Mouse (Mus musculus): Measurements from ENCODE around the gene B230217C12Rik.

B230217C12Rik gene

GRCm38 (mm10) chr11:97840539-97840954, at the start of gene B230217C12Rik:
B230217C12Rik (plus strand) TSS chr11:97840780.
- DNase-seq (ENCODE audit: low spot score in 2 of 2), result no peak

- DNase-seq (ENCODE audit: low spot score in 2 of 2), result peak in 1 of 2 experiments; percentile 31
Measured at GRCm38 (mm10) chr11:97793165-97793564, 47.4 kb upstream of the B230217C12Rik start.

GRCm38 (mm10) chr11:97796910-97797309, 43.7 kb upstream of the B230217C12Rik start:
- DNase-seq (ENCODE audit: low spot score in 2 of 2), result peak; percentile 32 to 63

- DNase-seq (ENCODE audit: low spot score in 2 of 2), result no peak
Measured at GRCm38 (mm10) chr11:97797369-97798082, 43.1 kb upstream of the B230217C12Rik start.

DNA sequence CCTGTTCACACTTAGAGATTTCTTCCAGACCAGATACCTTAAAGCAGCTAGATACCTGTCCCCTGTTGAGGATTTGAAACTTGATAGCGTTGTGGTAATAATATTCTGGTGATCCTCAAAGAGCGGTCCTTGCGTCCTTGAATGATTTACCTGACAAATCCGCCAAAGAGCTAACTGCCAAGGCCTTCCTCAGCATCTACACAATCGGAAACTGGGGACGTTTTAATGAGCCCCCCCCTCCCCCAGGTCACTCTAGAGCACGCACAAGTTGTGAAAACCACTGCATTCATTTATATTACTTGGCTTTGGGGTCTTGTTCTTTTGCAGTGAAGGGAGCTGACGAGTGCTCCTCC, 42.5 kb upstream of the B230217C12Rik start:
- no peak for DNase-seq (ENCODE audit: low spot score in 2 of 2)

DNA sequence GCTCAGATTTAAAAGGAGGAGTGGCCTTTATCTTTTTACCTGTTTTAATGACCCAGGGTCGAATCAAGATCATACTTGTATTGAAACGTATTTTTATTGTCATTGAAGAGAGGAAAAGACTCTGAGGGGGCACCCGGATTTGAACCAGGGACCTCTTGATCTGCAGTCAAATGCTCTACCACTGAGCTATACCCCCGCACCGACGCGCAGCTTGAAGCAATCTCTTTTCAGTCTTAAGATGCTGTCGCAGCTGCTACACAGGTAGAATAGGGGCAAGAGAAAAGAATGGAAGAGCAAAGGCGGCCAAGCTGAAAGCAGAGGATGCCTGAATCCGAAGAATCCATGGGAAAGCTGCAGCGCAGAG, 41.8 kb upstream of the B230217C12Rik start, which contains the start of gene Lasp1:
Gene Lasp1, plus strand, starts transcription at position 219 of the 364 bp plus-strand sequence.
- peak; percentile 70 to 83 for DNase-seq (ENCODE audit: low spot score in 2 of 2)

DNA sequence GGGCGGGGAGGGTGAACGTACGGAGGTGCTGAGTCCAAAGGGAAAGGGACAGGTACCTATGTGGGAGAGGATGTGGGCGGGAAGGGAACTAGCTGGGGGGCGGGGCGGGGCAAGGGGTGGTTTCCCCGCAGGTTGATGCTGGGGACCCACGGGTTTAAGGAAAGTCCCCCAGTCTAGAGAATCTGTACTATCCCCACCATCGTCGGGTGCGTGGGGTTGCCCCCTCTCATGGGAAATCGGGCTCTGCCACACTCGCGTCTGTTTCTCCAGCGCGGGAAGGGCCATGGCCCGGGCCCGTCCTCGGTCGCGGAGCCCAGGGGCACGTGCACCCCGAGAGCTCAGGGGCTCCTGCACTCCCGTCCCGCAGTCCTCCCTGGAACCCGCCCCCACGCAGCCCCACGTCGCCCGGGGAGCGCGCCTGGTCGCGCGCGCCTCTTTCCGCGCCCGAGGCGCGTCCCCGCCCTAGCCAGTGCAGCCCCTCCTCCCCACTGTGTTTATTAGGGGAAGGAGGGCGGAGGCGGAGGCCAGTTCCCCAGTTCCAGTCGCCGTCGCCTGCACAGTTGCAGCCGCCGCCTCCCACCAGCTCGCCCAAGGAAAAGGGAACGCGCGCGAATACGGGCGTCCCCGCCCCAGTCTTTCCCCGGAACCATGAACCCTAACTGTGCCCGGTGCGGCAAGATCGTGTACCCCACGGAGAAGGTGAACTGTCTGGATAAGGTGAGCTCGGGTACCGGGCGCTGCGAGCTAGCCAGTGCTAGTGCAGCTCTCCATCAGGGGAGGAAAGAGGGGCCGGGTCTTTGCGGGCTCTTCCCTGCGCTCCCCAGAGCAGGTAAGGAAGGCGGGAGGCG, 41.2 kb upstream of the B230217C12Rik start:
- peak; percentile 62 to 70 for DNase-seq (ENCODE audit: low spot score in 2 of 2)

DNA sequence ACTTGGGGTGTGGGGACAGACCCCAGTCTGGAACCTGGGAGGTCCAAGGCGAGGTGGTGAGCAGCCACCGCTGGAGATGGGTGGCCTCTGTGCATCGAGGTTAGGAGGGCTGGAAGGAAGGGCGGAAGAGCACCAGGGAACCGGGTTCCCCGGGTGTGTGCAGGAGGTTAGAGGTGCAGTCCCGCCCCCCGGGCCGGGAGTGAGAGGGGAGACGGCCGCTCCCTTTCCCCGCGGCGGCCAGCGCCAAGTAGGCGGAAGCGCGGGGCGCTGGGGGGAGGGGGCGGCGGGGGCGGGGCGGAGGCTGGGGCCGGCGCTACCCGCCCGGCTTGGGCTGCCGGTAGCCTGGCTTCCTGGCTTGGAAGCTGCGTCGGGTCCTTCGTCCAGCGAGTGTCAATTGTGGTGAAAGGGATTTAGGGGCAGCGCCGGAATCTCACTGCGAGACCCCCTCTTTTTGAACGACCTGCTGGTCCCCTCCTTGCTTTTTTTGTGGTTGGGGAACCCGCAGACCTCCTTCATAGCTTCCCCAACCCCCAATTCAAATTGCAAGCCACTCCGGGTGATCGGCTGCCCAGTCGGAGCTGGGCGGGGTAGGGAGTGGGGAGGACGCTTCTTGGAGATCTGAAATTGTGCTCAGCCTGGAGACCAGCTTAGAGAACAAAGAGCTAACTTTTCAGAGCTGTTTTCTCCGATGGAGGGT, 40.4 kb upstream of the B230217C12Rik start:
- peak; percentile 44 to 50 for DNase-seq (ENCODE audit: low spot score in 2 of 2)

DNA sequence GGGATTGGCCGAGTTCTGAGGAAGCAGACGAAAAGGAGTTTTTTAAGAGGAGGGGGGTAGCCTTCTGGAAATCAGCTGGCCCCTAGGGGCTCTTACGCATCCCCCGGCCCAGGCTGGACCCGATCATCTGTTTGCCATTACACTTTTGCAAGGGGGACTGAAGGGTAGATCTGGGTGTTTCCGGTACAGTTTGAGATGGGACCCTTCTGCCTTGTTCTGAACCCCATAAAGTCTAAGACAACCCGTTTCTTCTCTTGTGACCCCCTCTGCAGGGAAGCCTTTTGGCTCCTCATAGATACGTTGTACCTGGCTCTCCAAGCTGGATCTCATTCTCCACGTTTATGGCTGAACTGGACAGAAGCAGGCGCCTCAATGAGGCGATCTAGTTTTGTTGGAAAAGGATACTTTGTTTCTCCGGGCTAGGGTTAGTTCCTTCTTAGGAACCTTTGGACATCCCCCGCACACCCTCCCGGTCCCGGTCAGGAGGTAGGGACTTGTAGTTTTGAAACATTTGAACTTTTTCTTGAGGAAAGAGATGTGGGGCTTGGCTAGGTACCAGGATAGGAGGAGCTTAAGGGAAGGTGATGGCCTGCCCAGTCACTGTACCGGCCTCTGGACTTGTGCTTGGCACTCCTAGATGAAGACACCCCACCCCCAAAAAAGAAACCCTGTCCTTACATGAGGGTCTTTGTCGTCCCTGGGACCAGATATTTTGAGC, 39.7 kb upstream of the B230217C12Rik start:
- DNase-seq (ENCODE audit: low spot score in 2 of 2), result no peak

DNA sequence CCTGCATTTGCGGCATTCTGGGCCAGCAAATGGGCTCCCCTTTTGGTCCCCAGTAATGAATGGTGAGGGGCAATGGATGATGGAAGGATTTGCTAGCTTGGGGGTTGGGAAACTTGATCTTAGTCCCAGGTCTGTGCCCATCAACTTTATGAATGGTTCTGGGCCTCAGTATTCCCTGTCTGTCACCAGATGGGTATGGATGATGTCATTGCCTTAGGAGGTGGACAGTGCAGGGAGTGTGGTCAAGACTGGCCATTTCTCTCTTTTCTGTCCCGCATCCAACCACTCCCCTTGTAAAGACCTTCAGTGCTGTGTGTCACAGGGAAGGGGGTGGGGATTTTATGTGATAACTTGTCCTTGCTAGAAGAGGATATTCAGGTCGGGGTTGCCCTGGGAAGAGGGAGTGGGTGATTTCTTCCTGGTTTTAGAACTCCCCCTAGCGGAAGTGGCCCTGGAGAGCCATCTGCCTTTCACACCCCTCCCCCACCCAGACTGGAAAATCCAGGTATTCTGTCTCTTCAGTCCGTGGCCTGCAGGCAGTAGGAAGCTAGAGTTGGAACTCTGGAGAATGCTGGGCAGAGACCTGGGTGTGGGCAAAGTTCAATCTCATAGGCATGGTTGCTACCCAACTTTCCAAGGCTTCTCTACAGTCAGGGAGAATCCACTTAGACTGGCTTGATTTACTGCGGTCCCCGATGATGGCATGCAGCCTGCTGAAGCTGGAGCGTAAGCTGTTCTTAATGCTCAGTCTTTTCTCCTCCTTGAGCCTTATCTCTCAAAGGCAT, 39.0 kb upstream of the B230217C12Rik start:
- DNase-seq (ENCODE audit: low spot score in 2 of 2), result no peak

DNA sequence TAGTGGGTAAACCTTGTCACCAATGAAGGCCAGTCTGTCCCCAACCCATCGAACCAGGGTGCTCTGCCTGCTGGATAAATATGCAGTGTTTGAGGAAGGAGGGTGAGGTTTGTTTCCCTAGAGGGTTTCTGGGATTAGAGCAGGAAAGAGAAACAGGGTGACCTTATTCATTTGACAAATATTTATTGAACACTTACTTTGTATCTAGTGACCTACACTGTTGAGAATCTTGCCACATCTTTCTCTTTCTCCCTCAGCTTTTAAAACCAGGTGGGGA, 38.4 kb upstream of the B230217C12Rik start:
- DNase-seq (ENCODE audit: low spot score in 2 of 2), result no peak

DNA sequence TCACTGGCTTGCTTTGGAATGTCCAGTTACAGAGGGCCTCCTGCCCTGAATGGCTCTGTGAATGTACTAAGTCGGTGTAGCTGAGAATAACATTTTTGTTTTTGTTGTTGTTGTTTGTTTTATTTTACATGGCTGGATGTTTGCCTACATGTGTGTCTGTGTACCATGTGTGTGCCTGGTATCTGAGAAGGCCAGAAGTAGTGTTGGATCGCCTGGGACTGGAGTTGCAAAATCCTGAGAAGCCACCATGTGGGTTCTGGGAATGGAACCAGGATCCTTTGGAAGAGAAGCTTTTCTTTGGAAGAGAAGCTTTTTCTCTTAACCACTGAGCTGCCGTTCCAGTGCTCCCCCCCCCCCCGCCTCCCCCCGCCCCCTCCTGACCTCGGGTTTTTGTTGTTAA, 38.1 kb upstream of the B230217C12Rik start:
- no peak for DNase-seq (ENCODE audit: low spot score in 2 of 2)

DNA sequence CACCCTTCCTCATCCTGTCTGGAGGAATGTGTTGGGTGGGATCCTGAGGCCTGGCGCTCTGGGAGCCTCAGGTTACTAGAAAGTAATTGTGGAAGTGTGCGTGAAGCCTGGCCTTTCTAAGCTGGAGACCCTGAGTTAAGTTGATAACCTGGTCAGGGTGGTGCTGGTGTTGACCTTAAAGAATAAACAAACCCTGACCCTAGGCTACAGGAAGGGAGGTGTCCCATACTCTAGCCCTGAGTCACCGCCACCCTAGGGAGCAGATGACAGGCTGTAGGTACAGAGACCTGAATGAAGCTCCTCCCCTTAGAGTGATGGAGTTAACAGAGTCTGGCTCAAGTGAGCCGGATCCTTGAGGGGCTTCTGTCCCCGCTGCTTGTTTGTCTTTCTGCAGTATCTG, 36.7 kb upstream of the B230217C12Rik start:
- no peak for DNase-seq (ENCODE audit: low spot score in 2 of 2)

GRCm38 (mm10) chr11:97804841-97805661, 35.5 kb upstream of the B230217C12Rik start:
- no peak for DNase-seq (ENCODE audit: low spot score in 2 of 2)

DNA sequence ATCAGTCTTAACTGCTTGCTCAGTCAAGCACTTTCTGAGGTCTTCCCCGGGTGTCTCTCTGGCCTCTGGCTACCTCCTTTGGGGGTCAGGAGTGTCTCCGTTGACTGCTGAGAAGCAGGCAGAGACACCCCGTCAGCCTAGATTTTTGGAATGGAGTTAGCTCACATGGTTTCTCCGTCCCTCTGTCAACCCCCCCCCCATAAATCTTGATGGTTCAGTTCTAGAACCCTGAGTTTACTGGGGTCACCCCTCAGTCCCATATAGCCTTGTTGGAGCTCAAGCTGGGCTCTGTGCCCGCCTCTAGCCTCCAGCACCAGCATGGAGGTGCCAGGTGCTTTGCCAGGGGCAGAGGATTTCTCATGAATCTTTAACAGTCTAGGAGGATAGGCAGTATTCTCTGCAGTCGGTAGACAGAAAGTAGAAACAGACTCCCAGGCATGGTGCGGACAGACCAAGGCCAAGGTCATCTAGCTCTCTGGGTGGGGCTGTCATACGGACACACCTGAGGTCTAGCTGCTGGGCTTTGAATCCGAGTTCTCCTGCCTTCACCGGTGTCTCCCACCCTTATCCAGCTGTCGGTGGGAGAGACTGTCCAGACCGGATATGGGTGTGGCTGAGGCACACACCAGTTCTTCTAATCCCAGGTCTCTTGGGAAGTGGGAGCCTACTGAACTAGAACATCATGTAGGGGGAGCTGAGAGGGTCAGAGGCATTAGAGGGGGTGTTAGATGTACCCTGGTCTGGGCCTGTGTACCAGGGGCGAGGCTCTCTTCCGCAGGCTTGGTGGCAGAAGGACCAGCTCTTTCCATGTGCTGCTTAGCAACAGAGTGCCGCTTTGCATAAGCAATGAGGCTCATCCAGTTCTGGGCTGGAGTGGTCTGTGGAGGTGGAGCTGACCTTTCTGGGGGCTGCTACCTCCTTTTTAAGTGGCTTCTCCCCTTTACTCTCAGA, 34.6 kb upstream of the B230217C12Rik start:
- DNase-seq (ENCODE audit: low spot score in 2 of 2), result no peak

DNA sequence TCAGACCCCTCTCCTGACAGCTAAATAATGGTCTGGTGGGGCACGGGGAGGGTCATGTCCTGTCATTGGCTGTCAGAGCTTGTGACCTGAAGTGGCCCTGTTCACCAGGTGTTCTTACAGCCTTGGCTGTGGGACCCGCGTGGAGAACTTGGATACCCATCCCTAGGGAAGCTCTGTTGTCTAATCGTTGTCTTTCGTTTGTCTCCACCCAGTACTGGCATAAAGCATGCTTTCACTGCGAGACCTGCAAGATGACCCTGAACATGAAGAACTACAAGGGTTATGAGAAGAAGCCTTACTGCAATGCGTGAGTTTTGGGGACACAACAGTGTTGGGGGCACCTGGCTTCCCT, 34.0 kb upstream of the B230217C12Rik start:
- DNase-seq (ENCODE audit: low spot score in 2 of 2), result no peak

DNA sequence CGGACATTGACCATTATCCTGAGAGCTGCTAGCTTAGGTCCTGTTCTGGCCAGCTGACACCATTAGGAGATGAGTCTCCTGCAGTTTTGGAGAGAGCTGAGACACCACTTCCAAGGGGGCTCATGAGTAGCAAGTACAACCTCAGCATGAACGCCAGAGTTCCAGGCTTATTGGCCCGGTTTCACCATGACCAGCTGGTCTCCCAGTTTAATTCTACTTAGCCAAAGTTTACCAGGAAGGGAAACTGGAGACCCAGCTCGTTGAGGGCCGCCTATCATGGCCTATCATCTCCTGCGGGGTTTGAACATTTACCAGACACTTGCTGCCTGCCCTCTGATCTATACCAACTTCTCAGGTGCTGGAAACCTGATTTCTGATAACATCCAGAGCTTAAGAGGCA, 33.0 kb upstream of the B230217C12Rik start:
- no peak for DNase-seq (ENCODE audit: low spot score in 2 of 2)

GRCm38 (mm10) chr11:97808093-97808492, 32.5 kb upstream of the B230217C12Rik start:
- no peak for DNase-seq (ENCODE audit: low spot score in 2 of 2)

DNA sequence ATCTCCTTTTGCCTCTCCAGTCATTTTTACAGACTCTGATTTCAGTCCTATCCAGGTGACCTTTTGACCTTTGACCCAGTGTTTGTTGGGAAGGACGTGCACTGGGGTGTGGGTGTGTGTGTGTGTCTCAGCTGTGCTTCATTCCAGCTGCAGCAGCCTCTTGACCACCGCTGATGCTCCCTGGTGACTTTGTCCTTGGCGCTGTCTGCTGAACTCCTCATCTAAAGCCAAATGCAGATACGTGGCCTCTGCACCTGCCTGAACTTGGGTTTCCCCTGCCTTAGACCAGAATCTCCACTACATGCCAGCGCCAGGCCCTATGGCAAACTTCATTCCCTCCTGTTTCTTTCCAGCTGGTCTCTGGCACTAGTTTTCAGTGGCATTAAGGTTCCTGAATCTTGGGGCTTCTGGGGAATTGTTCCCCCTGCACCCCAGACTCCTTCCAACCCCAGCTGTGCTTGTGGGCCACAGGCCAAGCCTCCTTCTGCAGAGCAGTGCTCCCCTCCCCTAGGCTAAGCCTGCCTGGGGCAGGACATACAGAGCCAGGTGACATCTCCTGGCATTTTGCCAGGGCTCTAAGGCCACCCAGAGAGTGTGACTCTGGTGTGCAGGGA, 31.9 kb upstream of the B230217C12Rik start:
- DNase-seq (ENCODE audit: low spot score in 2 of 2), result no peak
